Mouse (Mus musculus) cerebellum, postnatal 14 days (tissue): ENCODE measurements around the gene Clpb.
A peak's percentile ranks its signal among the peaks of the same experiment; 100 is the strongest.
"Not testable (repeated sequence)": the region's sequence is repeated elsewhere in the genome, so short reads cannot be mapped to it uniquely, and the experiment has no call there.

Experiments used
- DNase-seq, 2 experiments: peaks; one replicate each; pipeline ENCODE4 v3.0.0; 2021; ENCODE audit warnings: mixed read lengths in 2 of 2

Clpb gene

GRCm38 (mm10) chr7:101663514-101664159 lies at the start of gene Clpb:
Gene Clpb, plus strand, starts transcription at chr7:101663633.
- DNase-seq = peak; percentile 90 to 94

DNA sequence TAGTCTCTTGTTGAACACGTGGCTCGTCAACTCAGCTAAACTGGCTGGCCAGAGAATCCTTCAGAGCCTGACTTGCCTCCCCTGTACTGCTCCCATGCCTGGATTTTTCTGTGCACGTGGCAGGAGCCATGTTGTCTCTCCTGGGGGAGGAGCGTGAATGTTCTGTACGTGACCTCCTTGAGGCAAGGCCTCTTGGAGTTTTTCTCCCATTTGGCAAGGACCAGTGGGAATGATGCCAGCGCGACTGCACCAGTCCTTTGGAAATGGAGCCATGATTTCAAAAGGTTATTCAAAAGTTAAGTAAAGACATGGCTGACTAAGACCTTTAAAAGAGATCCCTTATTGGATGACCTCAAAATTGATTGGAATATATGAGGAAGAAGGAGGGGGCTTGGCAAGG lies 48.0 kb upstream of the Clpb start:
- peak in 1 of 2 experiments; percentile 16 for DNase-seq

DNA sequence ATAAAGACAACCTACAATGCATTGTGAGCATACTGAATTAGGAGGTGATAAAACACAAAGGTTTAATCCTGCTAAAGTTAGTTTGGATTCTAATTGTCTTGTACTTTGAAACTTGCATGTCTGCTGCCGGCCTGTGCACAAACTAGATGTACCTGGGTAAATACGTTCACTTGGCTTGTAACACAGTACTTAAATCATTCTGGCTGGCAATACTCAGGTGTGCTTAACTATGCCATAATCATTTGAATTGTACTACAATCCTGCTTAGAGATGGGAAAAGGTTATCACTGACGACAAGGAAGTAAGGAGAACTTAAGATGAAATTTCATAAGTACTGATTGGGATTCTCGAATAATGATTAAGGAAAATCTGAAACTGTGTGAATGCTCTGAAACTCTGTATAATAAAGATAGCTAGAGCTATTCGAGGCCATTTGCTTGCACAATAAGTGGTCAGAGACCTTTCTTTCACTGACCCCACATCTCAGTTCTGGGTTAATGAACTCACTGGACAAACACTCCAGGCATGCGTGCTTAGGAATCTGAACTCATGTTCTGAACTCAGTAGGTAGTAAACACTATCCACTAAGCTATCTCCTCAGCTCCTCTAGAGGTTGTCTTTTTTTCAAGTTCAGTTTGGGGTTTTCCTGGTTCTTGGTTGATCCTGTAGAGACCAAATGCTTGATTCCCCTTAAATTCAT lies 47.1 kb upstream of the Clpb start:
- DNase-seq = no peak

GRCm38 (mm10) chr7:101617438-101618165 lies 45.8 kb upstream of the Clpb start:
- DNase-seq = no peak

GRCm38 (mm10) chr7:101618273-101618672 lies 45.2 kb upstream of the Clpb start:
- no peak for DNase-seq

- DNase-seq = peak; percentile 73 to 75
Measured at GRCm38 (mm10) chr7:101620373-101620772, 43.1 kb upstream of the Clpb start.

DNA sequence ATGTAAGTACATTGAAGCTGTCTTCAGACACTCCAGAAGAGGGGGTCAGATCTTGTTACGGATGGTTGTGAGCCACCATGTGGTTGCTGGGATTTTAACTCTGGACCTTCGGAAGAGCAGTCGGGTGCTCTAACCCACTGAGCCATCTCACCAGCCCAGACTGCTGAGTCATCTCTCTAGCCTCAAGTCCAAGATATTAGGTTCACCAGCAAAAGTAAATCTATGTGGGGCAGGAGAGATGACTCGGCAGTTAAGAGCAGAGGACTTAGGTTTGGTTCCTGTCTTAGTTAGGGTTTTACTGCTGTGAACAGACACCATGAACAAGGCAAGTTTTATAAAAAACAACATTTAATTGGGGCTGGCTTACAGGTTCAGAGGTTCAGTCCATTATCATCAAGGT lies 41.6 kb upstream of the Clpb start:
- not testable (repeated sequence) for DNase-seq

GRCm38 (mm10) chr7:101624283-101624682 lies 39.1 kb upstream of the Clpb start:
- no peak for DNase-seq

GRCm38 (mm10) chr7:101627166-101627565 lies 36.3 kb upstream of the Clpb start:
- peak; percentile 41 to 42 for DNase-seq

- DNase-seq = no peak
Measured at GRCm38 (mm10) chr7:101628481-101628880, 35.0 kb upstream of the Clpb start.

DNA sequence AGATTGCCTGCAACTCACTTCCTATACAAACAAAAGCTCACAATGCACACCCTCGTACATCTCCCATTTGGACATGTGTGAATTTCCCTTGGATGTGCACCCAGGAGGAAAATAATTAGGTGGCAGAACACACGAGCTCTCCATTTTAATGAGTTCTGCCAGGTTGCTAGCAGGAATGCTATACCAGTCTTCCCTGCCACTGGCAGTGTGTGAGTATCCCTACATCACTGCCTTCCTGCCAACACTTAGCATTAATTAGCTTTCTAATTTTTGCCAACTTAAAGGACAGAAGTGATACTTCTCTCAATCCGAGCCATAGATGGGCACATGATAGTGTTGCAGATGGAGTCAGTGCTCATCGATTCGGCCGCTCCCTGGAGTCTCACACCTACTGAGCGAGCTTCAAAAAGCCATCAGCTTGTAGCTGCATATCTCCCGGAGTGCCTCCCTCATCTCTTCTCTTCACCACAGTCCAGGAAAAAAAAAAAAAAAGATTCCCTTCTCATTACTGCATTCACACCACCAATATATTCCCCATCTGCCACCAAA lies 29.7 kb upstream of the Clpb start:
- no peak for DNase-seq

- no peak for DNase-seq
Measured at GRCm38 (mm10) chr7:101634513-101634912, 28.9 kb upstream of the Clpb start.

- no peak for DNase-seq
Measured at GRCm38 (mm10) chr7:101636056-101636455, 27.4 kb upstream of the Clpb start.

GRCm38 (mm10) chr7:101643879-101644278 lies 19.6 kb upstream of the Clpb start:
- no peak for DNase-seq

- no peak for DNase-seq
Measured at GRCm38 (mm10) chr7:101649729-101650128, 13.7 kb upstream of the Clpb start.

DNA sequence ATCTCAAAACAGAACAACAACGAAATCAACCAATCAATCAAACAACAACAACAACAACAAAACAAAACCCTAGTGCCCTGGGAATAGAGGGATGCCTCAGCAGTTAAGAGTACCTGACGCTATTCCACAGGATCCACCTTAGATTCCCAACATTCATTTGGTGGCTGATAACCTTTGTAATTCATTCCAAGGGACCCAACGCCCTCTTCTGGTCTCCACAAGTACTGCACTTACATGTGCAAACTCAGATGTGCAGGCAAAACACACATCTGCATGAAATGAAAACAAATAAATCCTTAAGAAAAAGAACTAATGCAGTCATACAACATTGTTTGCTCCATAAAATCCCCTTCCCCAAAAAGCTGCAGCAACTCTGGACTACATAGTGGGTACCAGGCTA lies 12.9 kb upstream of the Clpb start:
- peak in 1 of 2 experiments; percentile 47 for DNase-seq

GRCm38 (mm10) chr7:101653681-101654209 lies 9.7 kb upstream of the Clpb start:
- DNase-seq = peak; percentile 68 to 72

- DNase-seq = no peak
Measured at GRCm38 (mm10) chr7:101654936-101655335, 8.5 kb upstream of the Clpb start.

DNA sequence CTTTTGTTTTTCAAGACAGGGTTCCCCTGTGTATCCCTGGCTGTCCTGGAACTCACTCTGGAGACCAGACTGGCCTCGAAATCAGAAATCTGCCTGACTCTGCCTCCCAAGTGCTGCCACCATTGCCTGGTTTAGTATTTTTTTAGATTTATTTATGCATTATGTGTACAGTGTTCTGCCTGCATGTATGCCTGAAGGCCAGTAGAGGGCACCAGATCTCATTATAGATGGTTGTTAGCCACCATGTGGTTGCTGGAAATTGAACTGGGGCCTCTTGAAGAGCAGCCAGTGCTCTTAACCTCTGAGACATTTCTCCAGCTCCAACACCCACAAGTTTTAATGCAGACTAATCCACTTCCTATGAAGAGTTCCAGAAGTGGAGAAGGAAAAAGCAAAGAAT lies 1.4 kb upstream of the Clpb start:
- no peak for DNase-seq

DNA sequence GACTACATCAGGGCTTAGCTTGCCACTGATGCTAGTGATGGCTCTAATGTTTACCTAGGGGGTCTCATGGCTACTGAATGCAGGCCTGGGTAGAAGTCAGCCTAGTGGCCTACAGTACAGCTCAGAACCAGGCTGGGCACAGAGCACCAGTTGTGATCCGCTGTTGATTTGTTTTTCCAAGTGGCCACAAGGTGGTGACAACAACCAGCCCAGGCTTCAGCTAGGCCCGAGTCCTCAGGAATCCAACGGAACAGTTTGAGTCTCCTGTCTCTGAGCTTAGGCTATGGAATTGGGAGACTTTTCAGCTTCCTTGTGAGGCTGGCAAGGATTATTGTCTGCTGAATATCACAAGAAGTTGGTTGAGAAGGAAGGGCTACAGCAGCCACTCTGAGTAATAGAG lies 3.1 kb downstream of the Clpb start:
- DNase-seq = peak; percentile 67 to 69

DNA sequence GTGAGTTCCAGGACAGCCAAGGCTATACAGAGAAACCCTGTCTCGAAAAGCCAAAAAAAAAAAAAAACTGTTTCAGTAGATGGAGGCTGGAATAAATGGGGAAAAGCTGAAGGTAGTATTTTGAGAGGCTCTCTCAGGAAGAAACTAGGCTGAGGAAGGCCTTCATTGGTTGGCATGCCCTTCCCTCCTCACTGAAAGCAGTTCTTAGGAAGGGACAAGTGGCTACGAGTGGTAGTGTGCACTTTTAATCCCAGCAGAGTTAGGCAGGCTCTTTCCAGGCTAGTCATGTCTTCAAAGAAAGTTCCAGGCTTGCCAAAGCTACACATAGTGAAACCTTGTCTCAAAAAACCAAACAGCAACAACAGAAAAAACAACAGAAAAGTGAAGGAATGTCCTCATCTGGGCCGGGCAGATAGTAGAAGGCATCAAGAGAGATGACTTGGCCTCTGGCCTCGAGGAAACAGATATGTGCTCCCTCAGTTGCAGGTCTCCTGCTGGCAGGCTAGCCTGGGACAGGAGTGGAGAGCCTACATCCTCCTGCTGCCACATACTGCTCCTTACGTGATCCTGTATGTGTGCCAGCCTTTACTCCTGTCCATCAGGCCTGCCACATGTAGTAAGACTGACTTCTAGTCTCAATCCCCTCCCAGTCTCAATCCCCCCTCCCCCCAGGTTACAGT lies 8.3 kb downstream of the Clpb start:
- no peak for DNase-seq

DNA sequence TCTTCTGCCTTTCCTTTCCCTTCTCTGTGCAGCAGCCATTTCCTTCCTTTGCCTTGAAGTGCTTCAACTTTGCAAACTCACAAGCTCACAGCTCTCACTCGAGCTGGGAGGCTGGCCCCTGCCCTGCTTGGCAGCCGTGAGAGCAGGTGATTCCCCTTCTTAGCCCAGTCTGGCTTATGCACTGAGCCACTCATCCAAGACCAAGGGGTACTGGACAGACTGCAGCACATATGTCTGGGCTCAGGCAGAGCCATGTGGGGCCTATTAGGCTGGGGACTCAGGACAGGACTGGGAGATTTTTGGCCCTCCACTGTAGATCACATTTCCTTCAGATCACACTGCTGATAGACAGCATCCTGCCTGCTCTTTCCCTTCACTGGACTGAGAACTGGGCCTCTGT lies 10.1 kb downstream of the Clpb start:
- DNase-seq = peak; percentile 41 to 56
